Mouse (Mus musculus): ENCODE data around the gene Pfn3. TPM values are rescaled to one million over a fixed set of nuclear protein-coding genes. Genes with fewer than 3 reads are reported as not detected.

The Pfn3 gene
- polyA plus RNA-seq, 1 experiment from 2014 or later, result not detected

- H3K36me3 ChIP-seq (ENCODE audit: inconsistent target), result no peaks in the 10 kb centered on the region
- 83% methylated on average over 4 of the region's 4 CpGs for WGBS (ENCODE audit: missing documents)
- H3K79me2 ChIP-seq (ENCODE audit: inconsistent target), result no peaks in the 10 kb centered on the region
- no peak overlapping the region for H3K4me3 ChIP-seq (ENCODE audit: inconsistent target)
- no peak overlapping the region for H3K27ac ChIP-seq
These were observed 22.1 kb downstream of the Pfn3 start for GRCm38 (mm10) chr13:55392933-55393332.

DNA sequence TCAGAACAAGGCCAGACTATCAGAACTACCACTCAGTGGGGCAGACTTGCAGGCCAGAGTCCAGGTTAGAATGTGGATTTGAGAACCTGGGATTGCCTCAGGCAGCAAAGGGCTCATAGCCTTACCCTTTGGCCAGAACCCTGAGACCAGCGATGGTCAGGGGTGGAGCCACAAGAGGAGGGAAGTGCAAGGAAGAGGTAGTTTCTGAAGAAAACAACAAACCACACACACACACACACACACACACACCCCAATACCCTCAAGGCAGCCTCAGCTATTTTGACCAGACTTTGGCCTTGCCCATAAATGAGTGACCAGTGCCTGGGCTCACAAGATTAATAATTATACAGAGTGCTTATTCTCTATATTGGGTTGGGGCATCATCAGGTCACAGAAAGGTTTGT is 23.4 kb downstream of the Pfn3 start:
- H3K27ac ChIP-seq, result no peak overlapping the region
- no peaks in the 10 kb centered on the region for H3K79me2 ChIP-seq (ENCODE audit: inconsistent target)
- no peaks in the 10 kb centered on the region for H3K36me3 ChIP-seq (ENCODE audit: inconsistent target)
- WGBS (ENCODE audit: missing documents), result 31% methylated on average over 1 of the region's 1 CpGs
- no peak overlapping the region for H3K4me3 ChIP-seq (ENCODE audit: inconsistent target)

GRCm38 (mm10) chr13:55390644-55391043 is 24.4 kb downstream of the Pfn3 start:
- Histone ChIP-seq H3K27ac (no peak overlapping the region), H3K36me3 (ENCODE audit: inconsistent target) (peaks cover 5% of the 10 kb centered on the region), H3K79me2 (ENCODE audit: inconsistent target) (no peaks in the 10 kb centered on the region), H3K4me3 (ENCODE audit: inconsistent target) (no peak overlapping the region)
- 83% methylated on average over 3 of the region's 3 CpGs for WGBS (ENCODE audit: missing documents)

- H3K27ac ChIP-seq, result no peak overlapping the region
- WGBS (ENCODE audit: missing documents), result 96% methylated on average over 4 of the region's 4 CpGs
- peaks cover 4% of the 10 kb centered on the region; the same call in 1 of the 2 replicates for H3K79me2 ChIP-seq (ENCODE audit: inconsistent target)
- peaks cover 77% of the 10 kb centered on the region for H3K36me3 ChIP-seq (ENCODE audit: inconsistent target)
- H3K4me3 ChIP-seq (ENCODE audit: inconsistent target), result no peak overlapping the region
These were observed 33.2 kb downstream of the Pfn3 start for GRCm38 (mm10) chr13:55381790-55382189.

- no peak overlapping the region for H3K4me3 ChIP-seq (ENCODE audit: inconsistent target)
- peaks cover 24% of the 10 kb centered on the region for H3K79me2 ChIP-seq (ENCODE audit: inconsistent target)
- peaks cover 56% of the 10 kb centered on the region for H3K36me3 ChIP-seq (ENCODE audit: inconsistent target)
- H3K27ac ChIP-seq, result no peak overlapping the region
- WGBS (ENCODE audit: missing documents), result 96% methylated on average over 30 of the region's 32 CpGs
These were observed 36.0 kb downstream of the Pfn3 start for GRCm38 (mm10) chr13:55378907-55379580.

DNA sequence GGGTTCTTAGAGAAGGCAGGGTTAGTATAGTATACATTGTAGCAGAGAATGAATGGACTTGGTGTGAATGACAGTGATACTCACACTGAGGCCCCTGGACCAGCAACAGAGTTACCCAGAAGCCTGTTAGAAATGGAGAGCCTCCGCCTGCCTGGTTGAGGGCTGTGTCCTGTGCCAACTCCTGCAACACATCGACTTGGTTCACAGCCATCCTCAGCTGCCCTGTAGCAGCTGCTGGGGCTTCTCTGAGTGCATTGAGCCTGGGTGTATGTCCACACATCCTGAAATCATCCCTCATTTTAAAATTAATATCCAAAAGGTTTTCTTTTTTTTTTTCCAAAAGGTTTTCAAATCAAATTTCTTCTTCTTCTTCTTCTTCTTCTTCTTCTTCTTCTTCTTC is 39.2 kb downstream of the Pfn3 start:
- no peak overlapping the region for H3K4me3 ChIP-seq (ENCODE audit: inconsistent target)
- H3K36me3 ChIP-seq (ENCODE audit: inconsistent target), result peaks cover 26% of the 10 kb centered on the region
- WGBS (ENCODE audit: missing documents), result 83% methylated on average over 2 of the region's 2 CpGs
- H3K79me2 ChIP-seq (ENCODE audit: inconsistent target), result peaks cover 56% of the 10 kb centered on the region
- H3K27ac ChIP-seq, result no peak overlapping the region

DNA sequence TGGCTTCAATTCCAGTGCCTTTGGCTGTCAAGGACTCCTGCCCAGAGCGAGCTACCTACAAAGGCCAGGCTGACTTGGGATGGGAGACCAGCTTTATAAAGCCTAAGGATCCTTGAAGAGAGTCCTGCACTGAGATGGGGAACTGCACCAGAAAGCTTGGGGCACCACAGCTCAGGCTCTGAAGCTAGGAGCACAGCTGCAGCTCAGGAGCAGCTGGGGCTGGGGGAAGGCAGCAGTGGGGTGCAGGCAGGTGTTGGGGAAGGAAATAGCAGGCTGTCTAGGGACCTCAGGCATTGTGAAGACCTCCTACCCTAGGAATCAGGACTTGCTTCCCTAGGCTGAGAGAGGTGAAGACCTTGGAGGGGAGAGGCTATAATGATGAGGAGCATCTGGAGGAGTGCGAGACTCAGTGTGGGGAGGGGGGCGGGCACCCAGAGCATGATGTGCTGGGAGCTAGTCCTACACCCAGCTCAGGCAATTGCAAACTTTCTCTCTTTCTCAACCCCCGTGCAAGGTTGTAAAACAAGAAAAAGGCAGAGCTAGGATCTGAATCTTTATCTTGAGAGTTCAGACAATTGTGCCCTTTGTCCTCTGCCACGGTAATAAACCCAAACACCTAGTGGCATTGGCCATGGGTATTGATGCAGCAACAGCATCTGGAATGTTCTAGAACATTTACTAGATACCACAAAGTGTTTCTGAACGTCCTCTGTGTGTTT is 40.7 kb downstream of the Pfn3 start:
- Histone ChIP-seq H3K4me3 (ENCODE audit: inconsistent target) (no peak overlapping the region), H3K27ac (no peak overlapping the region), H3K36me3 (ENCODE audit: inconsistent target) (peaks cover 10% of the 10 kb centered on the region), H3K79me2 (ENCODE audit: inconsistent target) (peaks cover 68% of the 10 kb centered on the region)
- WGBS (ENCODE audit: missing documents), result 98% methylated on average over 6 of the region's 6 CpGs

DNA sequence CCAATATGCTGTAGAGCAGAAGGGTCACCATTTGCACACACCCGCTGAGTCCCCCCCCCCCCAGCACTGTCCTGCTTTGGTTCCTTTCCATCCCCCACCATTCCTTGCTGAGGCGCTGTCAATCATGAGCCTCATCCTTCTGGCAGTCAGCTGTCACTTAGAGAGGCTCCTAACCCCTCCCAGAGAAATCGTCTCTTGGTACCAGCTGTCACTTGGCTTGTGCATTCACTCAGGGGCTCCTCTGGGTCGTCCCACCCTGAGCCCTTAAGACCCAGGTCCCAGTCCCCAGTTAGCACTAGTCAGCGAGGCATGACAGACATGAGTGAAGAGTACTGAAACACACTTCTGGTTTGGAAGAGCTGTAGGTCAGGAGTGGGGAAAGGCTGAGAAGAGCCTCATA is 43.3 kb downstream of the Pfn3 start:
- Histone ChIP-seq H3K4me3 (ENCODE audit: inconsistent target) (no peak overlapping the region), H3K36me3 (ENCODE audit: inconsistent target) (no peaks in the 10 kb centered on the region), H3K27ac (no peak overlapping the region), H3K79me2 (ENCODE audit: inconsistent target) (peaks cover 64% of the 10 kb centered on the region)
- WGBS (ENCODE audit: missing documents), result 80% methylated on average over 5 of the region's 5 CpGs

DNA sequence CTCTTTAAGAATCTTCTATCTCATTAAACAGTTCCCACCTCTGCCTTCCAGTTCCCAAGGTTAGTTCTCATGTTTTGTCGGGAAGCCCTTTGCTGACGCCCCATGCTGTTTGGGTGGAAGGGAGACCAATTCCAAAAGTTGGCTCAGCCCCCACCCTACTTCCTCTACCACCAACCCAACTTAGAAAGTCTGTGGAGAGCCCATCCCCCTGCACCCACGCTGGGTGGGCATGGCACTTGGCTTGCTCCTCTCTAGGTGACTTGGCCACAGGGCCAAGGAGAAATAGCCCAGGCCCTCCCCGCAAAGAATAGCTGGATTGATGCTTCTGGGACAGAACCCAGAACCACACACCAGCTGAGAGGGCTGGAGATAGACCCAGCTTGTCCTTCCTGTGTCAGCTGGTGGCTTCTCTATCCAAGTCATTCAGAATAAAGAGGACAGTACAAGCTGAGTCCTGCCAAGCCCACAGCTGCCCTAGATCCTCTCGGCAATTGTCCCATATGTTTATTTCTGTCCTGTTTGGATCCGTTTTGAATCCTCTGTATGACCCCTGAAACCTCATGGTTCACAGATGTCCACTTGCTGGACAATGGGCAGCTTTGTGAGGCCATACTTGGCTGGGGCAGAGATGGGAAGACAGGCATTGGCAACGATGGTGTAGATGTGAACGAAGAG is 43.9 kb downstream of the Pfn3 start:
- Histone ChIP-seq H3K36me3 (ENCODE audit: inconsistent target) (no peaks in the 10 kb centered on the region), H3K79me2 (ENCODE audit: inconsistent target) (peaks cover 64% of the 10 kb centered on the region), H3K4me3 (ENCODE audit: inconsistent target) (peak overlapping the region; percentile 73; the same call in 1 of the 2 replicates), H3K27ac (0 out of 2 replicates have a peak overlapping the region, but pooled peaks have one; percentile 94)
- 75% methylated on average over 8 of the region's 8 CpGs for WGBS (ENCODE audit: missing documents)

- H3K4me3 ChIP-seq (ENCODE audit: inconsistent target), result peak overlapping the region; percentile 73
- no peaks in the 10 kb centered on the region for H3K36me3 ChIP-seq (ENCODE audit: inconsistent target)
- H3K79me2 ChIP-seq (ENCODE audit: inconsistent target), result peaks cover 56% of the 10 kb centered on the region
- WGBS (ENCODE audit: missing documents), result 4% methylated on average over 2 of the region's 3 CpGs
- H3K27ac ChIP-seq, result peak overlapping the region; percentile 94
These were observed 44.8 kb downstream of the Pfn3 start for GRCm38 (mm10) chr13:55370234-55370633.

- peaks cover 50% of the 10 kb centered on the region for H3K79me2 ChIP-seq (ENCODE audit: inconsistent target)
- H3K36me3 ChIP-seq (ENCODE audit: inconsistent target), result no peaks in the 10 kb centered on the region
- 0% methylated on average over 11 of the region's 13 CpGs for WGBS (ENCODE audit: missing documents)
- peak within 1 kb of the TSS; percentile 73 for H3K4me3 ChIP-seq (ENCODE audit: inconsistent target)
- peak within 1 kb of the TSS; percentile 94 for H3K27ac ChIP-seq
These were observed 45.4 kb downstream of the Pfn3 start, which contains the start of gene Rgs14 for GRCm38 (mm10) chr13:55369531-55370114. Gene Rgs14 (plus strand): TSS chr13:55369732.

DNA sequence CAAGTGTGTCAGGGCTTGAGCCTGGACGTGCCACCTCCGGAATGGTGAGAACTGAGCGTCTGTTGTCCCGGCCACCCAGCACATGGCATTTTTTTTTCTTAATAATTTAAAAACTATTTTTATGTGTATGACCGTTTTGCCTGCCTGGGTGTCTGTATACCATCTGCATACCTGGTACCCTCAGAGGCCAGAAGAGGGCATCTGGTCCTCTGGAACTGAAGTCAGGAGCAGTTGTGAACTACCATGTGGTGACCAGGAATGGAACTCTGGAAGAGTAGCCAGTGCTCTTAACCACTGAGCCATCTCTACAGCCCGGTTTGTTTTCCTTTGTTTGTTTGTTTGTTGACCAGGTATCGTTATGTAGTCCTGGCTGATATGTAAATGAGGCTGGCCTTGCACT is 46.6 kb downstream of the Pfn3 start:
- Histone ChIP-seq H3K79me2 (ENCODE audit: inconsistent target) (peaks cover 38% of the 10 kb centered on the region), H3K27ac (no peak overlapping the region), H3K4me3 (ENCODE audit: inconsistent target) (no peak overlapping the region), H3K36me3 (ENCODE audit: inconsistent target) (no peaks in the 10 kb centered on the region)
- WGBS (ENCODE audit: missing documents), result 82% methylated on average over 7 of the region's 7 CpGs

Data from macrophage (primary cell).